Mouse (Mus musculus) testis, adult 2 months (tissue): ENCODE data around the gene Plscr3.

Experiments used
- CTCF ChIP-seq: fragments of 200-500 bp; IDR thresholded peaks from 2 replicates; pipeline ENCODE4 v1.5.1; 2012; ENCODE audit warnings: low read depth, mild to moderate bottlenecking, inconsistent platforms, low read length, moderate library complexity; ENCODE audit not compliant: control insufficient read depth, insufficient read depth, insufficient replicate concordance
- POLR2A ChIP-seq: fragments of 200-500 bp; IDR thresholded peaks from 2 replicates; pipeline ENCODE4 v1.6.1; 2012; ENCODE audit warnings: low read depth, mild to moderate bottlenecking, inconsistent platforms, low read length, moderate library complexity; ENCODE audit not compliant: control insufficient read depth

GRCm38 (mm10) chr11:69797924-69798323 is 48.3 kb upstream of the Plscr3 start:
- TF ChIP-seq CTCF: no peak
- TF ChIP-seq POLR2A: no peak
